Mouse (Mus musculus): Measurements from ENCODE around the gene Cd6.

GRCm38 (mm10) chr19:10761794-10762415 is 68.0 kb downstream of the Cd6 start:
- no peak for TF ChIP-seq CTCF (IDR thresholded peaks at IDR 0.05; ENCODE audit: control insufficient read depth, insufficient read depth, low read length)
- TF ChIP-seq POLR2A (IDR thresholded peaks at IDR 0.05; ENCODE audit: borderline replicate concordance, control insufficient read depth, low read depth, low read length), result no peak
